Mouse (Mus musculus): Measurements from ENCODE around the gene Arid4a.
"Not testable (repeated sequence)": the region's sequence is repeated elsewhere in the genome, so short reads cannot be mapped to it uniquely, and the experiment has no call there.

The Arid4a gene

DNA sequence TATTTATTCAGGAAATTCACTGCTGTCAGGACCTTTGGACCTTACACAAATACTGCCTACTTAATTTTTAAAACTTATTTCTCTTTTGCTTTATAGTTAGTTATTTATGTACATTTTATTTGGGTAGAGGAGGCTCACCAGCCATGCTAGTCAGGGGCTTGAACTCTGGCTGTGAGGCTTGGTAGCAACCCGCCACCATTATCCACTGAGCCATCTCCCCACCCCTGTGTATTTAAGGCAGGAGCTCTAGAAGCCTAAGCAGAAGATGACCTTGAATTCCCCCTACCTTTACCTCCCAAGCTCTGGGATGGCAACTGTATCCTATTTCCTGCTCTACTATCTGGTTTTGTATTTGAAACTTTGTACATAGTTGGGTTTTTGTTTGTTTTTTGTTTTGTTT is 37.7 kb downstream of the Arid4a start:
- DNase-seq (ENCODE audit: low spot score): no peak

DNA sequence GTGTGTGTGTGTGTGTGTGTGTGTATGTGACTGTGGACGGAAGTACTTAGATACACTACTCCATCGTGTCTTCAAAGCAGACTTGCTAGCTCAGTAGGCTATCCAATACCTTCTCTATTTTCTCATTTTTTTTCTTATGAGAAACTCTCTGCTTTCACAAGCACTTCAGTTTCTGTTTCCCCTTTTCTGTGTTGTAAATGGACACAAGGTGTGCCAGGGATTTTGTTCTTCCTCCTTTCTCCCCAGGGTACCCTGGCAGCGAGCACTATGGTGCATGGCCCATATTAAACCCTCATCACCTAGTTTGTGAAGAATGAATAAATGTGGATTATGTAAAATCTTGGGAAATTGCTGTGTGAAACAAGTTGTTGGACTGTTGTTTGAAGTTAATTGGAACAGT is 39.7 kb downstream of the Arid4a start:
- DNase-seq (ENCODE audit: low spot score): no peak

- no peak for DNase-seq (ENCODE audit: low spot score)
These were observed 44.0 kb downstream of the Arid4a start for GRCm38 (mm10) chr12:71059741-71060140.

GRCm38 (mm10) chr12:71069846-71070245 is 54.1 kb downstream of the Arid4a start:
- DNase-seq (ENCODE audit: low spot score): no peak

DNA sequence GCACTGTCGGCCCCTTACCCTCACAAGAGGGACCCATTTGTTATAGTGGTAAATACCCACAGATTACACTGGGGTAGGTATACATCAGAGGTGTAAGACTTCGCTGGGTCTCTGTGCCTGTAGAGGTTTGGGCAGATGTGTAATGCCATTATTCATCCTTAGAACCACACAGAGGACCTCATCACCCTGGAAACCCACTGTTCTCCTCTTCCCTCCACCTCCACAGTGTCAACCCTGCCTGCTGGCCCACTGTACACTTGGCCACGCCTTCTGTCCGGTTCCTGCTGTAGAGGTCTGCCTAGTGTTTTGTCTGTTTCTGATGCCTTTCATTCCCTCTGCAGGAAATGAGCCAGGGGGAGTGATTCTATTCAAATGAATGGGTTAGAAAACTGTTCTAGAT is 56.3 kb downstream of the Arid4a start:
- DNase-seq (ENCODE audit: low spot score): no peak

GRCm38 (mm10) chr12:71073113-71073730 is 57.4 kb downstream of the Arid4a start:
- DNase-seq (ENCODE audit: low spot score): no peak

DNA sequence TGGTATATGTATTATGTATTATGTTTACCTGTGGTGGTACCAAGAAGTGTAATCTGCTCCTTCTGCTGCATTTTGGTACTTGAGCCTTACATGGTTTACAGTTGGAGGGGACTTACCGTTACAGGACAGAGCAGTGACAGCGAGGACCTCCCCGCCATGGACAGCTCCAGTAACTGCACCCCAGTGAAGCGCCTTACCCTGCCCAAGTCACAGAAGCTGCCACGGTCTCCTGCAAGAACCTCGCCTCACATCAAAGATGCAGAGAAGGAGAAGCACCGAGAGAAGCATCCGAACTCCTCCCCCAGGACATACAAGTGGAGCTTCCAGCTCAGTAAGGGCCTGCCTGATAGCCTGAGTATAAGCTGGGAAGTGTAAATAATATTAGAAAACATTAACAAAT is 70.5 kb downstream of the Arid4a start:
- no peak for DNase-seq (ENCODE audit: low spot score)

GRCm38 (mm10) chr12:71104275-71104674 is 88.5 kb downstream of the Arid4a start:
- not testable (repeated sequence) for DNase-seq (ENCODE audit: low spot score)

GRCm38 (mm10) chr12:71107216-71107771 is 91.5 kb downstream of the Arid4a start:
- DNase-seq (ENCODE audit: low spot score): no peak

- peak; percentile 62 for DNase-seq (ENCODE audit: low spot score)
These were observed 95.5 kb downstream of the Arid4a start, which contains the start of gene Tomm20l for GRCm38 (mm10) chr12:71111331-71111730. Tomm20l (plus strand) TSS chr12:71111428.

DNA sequence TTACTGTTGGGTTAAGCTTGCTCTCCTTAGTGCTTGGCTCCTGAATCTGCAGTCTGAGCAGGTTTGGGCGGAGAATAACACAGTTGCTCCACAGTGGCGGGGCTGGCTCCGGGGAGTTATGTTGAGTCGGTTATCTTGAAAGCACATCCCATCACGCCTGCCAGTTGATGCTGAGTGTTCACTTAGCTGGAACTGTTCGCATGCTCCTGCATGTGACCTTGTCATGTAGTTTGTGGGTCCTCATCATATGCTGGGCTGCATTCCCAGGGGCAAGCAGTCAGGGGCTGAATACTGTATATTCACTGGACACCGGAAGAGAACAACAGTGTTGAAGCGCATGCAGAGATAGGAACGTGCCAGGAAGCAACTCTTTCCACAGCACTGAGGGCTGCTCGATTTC is 97.3 kb downstream of the Arid4a start:
- DNase-seq (ENCODE audit: low spot score): no peak

DNA sequence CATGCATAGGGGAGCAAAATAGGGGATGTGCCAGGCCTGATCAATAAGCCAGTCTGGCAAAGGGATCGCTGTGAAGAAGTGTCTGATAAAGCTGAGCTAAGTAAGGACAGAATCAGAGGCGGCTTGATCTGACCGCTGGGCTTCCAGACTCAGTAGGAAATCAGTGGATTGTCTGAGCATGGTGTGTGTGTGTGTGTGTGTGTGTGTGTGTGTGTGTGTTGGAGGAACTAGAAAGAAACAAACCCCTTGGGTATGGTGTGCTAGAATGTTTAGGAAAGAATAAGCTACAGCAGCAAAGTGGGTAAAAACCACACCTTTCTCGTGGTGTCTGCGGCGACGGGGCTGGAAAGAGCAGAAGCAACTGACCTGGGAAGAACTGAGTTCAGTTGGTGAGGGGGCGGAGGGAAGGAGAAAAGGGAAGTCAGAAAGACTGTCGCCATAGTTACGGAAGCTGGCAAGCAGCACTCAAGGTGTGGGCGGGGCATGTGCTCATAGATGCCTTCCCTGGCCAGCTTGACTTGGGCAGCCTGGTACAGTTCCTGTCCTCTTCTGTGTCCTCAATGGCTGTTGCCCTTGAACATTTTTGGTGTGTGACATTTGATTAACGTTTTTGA is 98.0 kb downstream of the Arid4a start:
- DNase-seq (ENCODE audit: low spot score): peak; percentile 66

- DNase-seq (ENCODE audit: low spot score): no peak
These were observed 100.6 kb downstream of the Arid4a start for GRCm38 (mm10) chr12:71116411-71116810.

DNA sequence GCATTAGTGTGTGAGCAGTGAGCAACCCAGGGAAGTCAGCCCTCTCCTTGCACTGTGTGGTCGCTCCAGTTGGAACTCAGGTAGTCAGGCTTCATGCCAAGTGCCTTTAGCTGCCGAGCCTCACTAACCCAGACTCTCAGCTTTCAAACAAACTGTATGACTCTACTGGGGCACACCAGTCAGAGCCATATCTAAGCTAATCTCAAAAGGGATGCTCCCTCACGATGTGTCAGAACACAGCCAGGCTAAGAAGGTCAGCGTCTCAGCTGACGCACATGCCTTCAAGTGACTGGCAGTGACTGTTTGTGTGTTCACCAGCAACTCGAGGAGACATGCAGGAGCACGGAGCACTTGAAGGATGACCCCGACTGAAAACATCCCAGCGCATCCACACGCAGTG is 106.9 kb downstream of the Arid4a start:
- no peak for DNase-seq (ENCODE audit: low spot score)

GRCm38 (mm10) chr12:71123286-71123685 is 107.5 kb downstream of the Arid4a start:
- no peak for DNase-seq (ENCODE audit: low spot score)

DNA sequence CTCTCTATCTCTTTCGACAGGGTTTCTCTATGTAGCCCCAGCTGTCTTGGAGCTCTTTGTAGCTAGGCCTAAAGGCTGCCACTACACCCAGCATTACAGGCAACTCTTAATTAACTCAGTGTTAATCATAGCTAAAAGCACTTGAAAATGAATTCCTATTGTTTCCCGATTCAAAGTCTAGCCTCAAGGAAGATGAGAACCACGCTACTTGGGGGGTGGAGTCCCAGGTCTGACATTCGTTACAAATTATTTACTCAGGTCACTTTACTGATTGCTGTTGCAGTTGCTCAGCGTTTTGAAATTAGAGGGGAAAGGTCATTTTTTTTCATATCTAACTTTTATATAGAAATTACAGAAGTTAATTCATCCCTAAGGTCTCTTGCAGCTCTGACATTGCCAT is 119.8 kb downstream of the Arid4a start:
- no peak for DNase-seq (ENCODE audit: low spot score)

DNA sequence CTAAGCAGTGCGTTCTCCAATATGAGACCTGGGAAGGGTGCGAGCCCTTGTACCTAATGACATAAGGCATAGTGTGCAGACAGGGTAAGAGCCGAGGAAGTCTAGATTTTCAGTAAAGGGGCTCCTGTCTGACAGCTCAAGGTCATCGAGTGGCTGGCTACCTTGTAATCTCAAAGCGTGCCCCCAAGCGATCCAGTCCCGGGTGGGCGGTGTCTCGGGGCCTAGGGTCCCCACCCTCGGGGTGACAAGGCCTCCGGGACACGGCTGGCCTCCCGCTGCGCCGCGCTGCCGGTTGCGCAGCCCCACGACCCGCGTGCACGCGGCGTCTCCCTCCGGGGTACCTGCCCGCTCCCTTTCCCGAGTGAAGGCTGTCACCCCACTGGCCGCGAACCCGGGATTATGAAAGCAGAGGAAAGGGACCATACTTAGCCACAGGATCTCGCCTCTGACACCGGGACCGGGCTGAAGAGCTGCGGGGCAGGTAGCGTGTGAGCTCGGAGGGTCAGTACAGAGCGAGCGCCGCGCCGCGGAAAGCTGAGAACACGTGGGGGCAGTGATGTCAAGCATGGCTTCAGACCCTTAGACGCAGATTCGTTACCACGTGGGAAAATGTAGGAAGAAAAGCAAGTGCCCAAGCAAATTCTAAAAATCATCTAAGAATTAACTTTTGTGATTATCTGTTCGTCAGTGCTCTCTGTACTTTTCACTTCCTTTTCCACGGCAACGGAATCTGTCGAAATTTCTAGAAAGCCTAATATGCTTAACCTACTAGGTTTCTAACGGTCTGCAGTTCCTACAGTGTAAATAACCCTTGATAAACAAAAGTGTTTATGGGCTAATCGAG is 120.6 kb downstream of the Arid4a start, which contains the start of the genes Timm9 and 2700049A03Rik:
TSS of gene Timm9 (minus strand) at position 555 of the 844 bp plus-strand sequence.
TSS of gene 2700049A03Rik (plus strand) at position 719 of the 844 bp plus-strand sequence.
- peak; percentile 78 for DNase-seq (ENCODE audit: low spot score)

DNA sequence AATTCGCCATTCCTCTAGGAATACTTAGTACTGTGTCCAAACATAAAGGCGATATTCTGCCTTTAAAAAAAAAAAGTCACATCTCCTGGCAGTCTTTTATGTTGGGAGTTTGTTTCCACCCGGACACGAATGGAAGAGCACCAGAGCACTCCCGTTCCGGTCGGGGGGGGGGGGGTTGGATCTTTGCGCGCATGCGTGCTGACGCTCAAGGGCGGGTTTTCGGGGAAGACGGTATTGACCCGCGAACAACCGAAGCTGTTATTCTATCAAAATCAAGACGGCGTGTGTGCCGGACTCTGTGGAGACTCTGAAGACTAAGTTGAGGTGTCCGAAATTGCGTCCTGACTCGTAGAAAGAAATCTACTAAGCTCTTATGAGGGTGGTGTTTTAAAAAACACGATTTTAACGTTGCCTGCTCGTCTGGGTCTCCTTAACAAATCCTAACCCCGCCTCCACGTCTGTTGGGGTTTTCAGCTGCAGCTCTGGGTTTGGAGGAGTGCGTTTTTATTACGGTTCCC is 121.2 kb downstream of the Arid4a start:
- peak; percentile 92 for DNase-seq (ENCODE audit: low spot score)

DNA sequence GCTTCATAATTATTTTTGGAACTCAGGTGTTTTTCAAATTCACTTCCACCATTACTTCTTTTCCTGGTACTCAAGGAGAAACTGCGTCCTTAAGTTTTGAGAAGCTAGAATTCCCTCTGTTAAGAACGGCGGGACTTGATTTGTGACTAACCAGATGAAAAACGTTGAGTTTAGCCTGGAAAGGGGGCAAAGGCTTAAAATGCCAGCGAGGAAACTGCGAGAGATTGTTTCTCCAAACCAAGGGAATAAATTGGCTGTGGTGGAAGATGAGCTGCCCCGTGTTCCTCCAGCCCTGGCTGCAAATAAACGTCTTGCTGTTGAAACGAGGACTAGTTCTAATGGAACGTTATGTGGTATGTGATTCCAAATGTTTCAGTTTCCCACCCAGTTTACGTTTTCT is 121.9 kb downstream of the Arid4a start:
- no peak for DNase-seq (ENCODE audit: low spot score)

DNA sequence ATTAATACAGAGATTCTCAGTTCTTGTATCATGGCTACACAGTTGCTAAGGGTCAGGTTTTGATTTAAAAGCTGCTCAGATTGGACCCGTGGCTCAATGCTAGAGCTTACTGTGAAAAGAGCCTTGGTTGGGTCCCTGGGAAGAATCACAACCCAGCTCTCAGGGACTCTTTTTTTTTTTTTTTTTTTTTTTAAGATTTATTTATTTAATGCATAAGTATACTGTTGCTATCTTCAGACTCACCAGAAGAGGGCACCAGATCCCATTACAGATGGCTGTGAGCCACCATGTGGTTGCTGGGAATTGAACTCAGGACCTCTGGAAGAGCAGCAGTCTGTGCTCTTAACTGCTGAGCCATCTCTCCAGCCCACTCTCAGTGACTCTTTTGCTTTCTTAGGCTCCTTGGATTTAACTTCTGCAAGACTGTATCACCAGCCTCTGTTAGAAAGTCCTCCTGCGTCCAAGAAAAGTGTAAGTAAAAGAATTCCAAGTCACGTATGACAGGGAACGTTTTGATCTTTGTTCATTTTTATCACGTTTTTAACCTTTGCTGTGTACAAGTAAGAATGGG is 123.6 kb downstream of the Arid4a start:
- DNase-seq (ENCODE audit: low spot score): no peak

- no peak for DNase-seq (ENCODE audit: low spot score)
These were observed 125.4 kb downstream of the Arid4a start for GRCm38 (mm10) chr12:71141189-71141588.

GRCm38 (mm10) chr12:71147641-71148040 is 131.9 kb downstream of the Arid4a start:
- DNase-seq (ENCODE audit: low spot score): peak; percentile 67

Data from testis, postnatal 10 days (tissue).